In the genomic region with DNA sequence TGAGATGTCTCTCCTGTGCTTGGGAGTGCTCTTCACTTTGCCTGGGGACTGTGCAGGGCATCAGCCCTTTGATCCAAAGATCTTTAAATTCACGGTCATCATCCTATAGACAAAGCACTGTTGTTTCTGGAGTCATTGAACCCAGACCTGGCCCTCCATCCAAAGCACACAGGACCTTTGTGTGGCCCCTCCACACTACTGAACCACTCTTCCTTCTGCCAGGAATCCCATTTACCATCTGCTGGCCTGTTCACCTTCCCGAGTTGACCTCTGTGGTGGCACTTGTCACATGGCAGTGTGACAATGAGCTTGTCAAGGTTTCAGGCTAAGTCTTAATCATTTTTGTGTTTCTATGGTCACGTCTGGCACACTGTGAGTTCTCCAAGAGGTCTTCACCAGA, we compare ENCODE assay signal across 20 mouse cellular contexts.
DNase-seq lines count a peak whose midpoint lies in the region; ATAC-seq and TF ChIP-seq lines count a peak whose summit lies in the region.
"Had no signal": no experiment of that assay in that cellular context is flagged by ENCODE, and none has a peak within 500 bp of the region (broad histone marks: within the 10 kb centered on the region; RNA-seq: fewer than 3 reads in every experiment).

No protein-coding gene starts in this region.

- DNase-seq in hindbrain, embryonic 11.5 days (ENCODE audit: low spot score): no peak
- DNase-seq in midbrain, postnatal 0 days (ENCODE audit: low spot score): no peak
- DNase-seq in embryo, embryonic 9.5 days (ENCODE audit: extremely low spot score): peak; percentile 27
- no peak for DNase-seq in cerebellum, postnatal 36 days
- DNase-seq: adrenal gland, adult 8-10 months; adrenal gland, postnatal 36 days; cerebellum, adult 8-10 months; cerebellum, postnatal 25 days; gastrocnemius, postnatal 10 days; heart, adult 18-20 months; heart, postnatal 10 days; heart, postnatal 4 days had no signal

- no peaks in the 10 kb centered on the region for H3K36me3 ChIP-seq in hindbrain, embryonic 11.5 days (ENCODE audit: control insufficient read depth, insufficient read depth, low read length)
- no peaks in the 10 kb centered on the region for H3K36me3 ChIP-seq in hindbrain, embryonic 12.5 days
- no peaks in the 10 kb centered on the region for H3K36me3 ChIP-seq in midbrain, postnatal 0 days (ENCODE audit: insufficient read depth, low read length)
- H3K36me3 ChIP-seq in midbrain, embryonic 13.5 days: no peaks in the 10 kb centered on the region
- no peaks in the 10 kb centered on the region for H3K36me3 ChIP-seq in hindbrain, embryonic 16.5 days (ENCODE audit: control insufficient read depth, insufficient read depth, low read length)
- H3K36me3 ChIP-seq: embryonic facial prominence, embryonic 13.5 days; forebrain, embryonic 12.5 days; heart, embryonic 10.5 days had no signal

- H3K4me1 ChIP-seq in hindbrain, embryonic 11.5 days (replicated peaks; ENCODE audit: control insufficient read depth, insufficient read depth, low read length): peaks cover 18% of the 10 kb centered on the region
- H3K4me1 ChIP-seq in hindbrain, embryonic 12.5 days: peaks cover 56% of the 10 kb centered on the region
- peaks cover 12% of the 10 kb centered on the region; the same call in 1 of the 2 replicates for H3K4me1 ChIP-seq in midbrain, postnatal 0 days (ENCODE audit: insufficient read depth, low read length)
- peaks cover 69% of the 10 kb centered on the region for H3K4me1 ChIP-seq in midbrain, embryonic 13.5 days (replicated peaks)
- H3K4me1 ChIP-seq in hindbrain, embryonic 16.5 days (ENCODE audit: control insufficient read depth, insufficient read depth, low read depth, low read length): peaks cover 8% of the 10 kb centered on the region; the same call in 1 of the 2 replicates

- no peaks in the 10 kb centered on the region for H3K9me3 ChIP-seq in hindbrain, embryonic 11.5 days (ENCODE audit: control insufficient read depth, low read length)
- no peaks in the 10 kb centered on the region for H3K9me3 ChIP-seq in hindbrain, embryonic 12.5 days (replicated peaks)
- no peaks in the 10 kb centered on the region for H3K9me3 ChIP-seq in midbrain, postnatal 0 days (ENCODE audit: low read length)
- H3K9me3 ChIP-seq in midbrain, embryonic 13.5 days: no peaks in the 10 kb centered on the region
- H3K9me3 ChIP-seq in hindbrain, embryonic 16.5 days (ENCODE audit: control insufficient read depth, low read length): no peaks in the 10 kb centered on the region
- H3K9me3 ChIP-seq: embryonic facial prominence, embryonic 13.5 days; forebrain, embryonic 12.5 days; heart, embryonic 10.5 days had no signal

- H3K4me3 ChIP-seq in hindbrain, embryonic 11.5 days (ENCODE audit: low read depth, low read length): no peak overlapping the region
- H3K4me3 ChIP-seq in hindbrain, embryonic 12.5 days: no peak overlapping the region
- no peak overlapping the region for H3K4me3 ChIP-seq in midbrain, postnatal 0 days (ENCODE audit: low read depth, low read length)
- H3K4me3 ChIP-seq in midbrain, embryonic 13.5 days (replicated peaks): no peak overlapping the region
- H3K4me3 ChIP-seq in hindbrain, embryonic 16.5 days (ENCODE audit: low read length): no peak overlapping the region
- H3K4me3 ChIP-seq: embryonic facial prominence, embryonic 13.5 days; forebrain, embryonic 12.5 days; heart, embryonic 10.5 days had no signal

- peak overlapping the region; percentile 19 for H3K27ac ChIP-seq in hindbrain, embryonic 11.5 days (ENCODE audit: low read depth, low read length)
- H3K27ac ChIP-seq in hindbrain, embryonic 12.5 days: no peak overlapping the region
- no peak overlapping the region for H3K27ac ChIP-seq in midbrain, postnatal 0 days (ENCODE audit: low read depth, low read length)
- no peak overlapping the region for H3K27ac ChIP-seq in midbrain, embryonic 13.5 days
- no peak overlapping the region for H3K27ac ChIP-seq in hindbrain, embryonic 16.5 days (ENCODE audit: low read depth, low read length)
- H3K27ac ChIP-seq: embryonic facial prominence, embryonic 13.5 days; forebrain, embryonic 12.5 days; heart, embryonic 10.5 days had no signal

- 18% methylated on average over 3 of the region's 3 CpGs for WGBS in hindbrain, embryonic 11.5 days
- WGBS in hindbrain, embryonic 12.5 days: 26% methylated on average over 3 of the region's 3 CpGs
- 38% methylated on average over 3 of the region's 3 CpGs for WGBS in midbrain, postnatal 0 days
- WGBS in midbrain, embryonic 13.5 days: 28% methylated on average over 3 of the region's 3 CpGs
- 27% methylated on average over 3 of the region's 3 CpGs for WGBS in hindbrain, embryonic 16.5 days

- H3K9ac ChIP-seq in hindbrain, embryonic 11.5 days (ENCODE audit: low read depth, low read length): no peak overlapping the region
- H3K9ac ChIP-seq in hindbrain, embryonic 12.5 days: no peak overlapping the region
- H3K9ac ChIP-seq in midbrain, postnatal 0 days (replicated peaks; ENCODE audit: low read length, poor library complexity, severe bottlenecking): no peak overlapping the region
- H3K9ac ChIP-seq in midbrain, embryonic 13.5 days (replicated peaks): no peak overlapping the region
- no peak overlapping the region for H3K9ac ChIP-seq in hindbrain, embryonic 16.5 days (ENCODE audit: low read depth, low read length)
- H3K9ac ChIP-seq: embryonic facial prominence, embryonic 13.5 days; forebrain, embryonic 12.5 days had no signal

- H3K4me2 ChIP-seq in hindbrain, embryonic 11.5 days (replicated peaks; ENCODE audit: low read depth, low read length): no peak overlapping the region
- H3K4me2 ChIP-seq in hindbrain, embryonic 12.5 days (replicated peaks): no peak overlapping the region
- no peak overlapping the region for H3K4me2 ChIP-seq in midbrain, postnatal 0 days (ENCODE audit: low read depth, low read length, poor library complexity, severe bottlenecking)
- H3K4me2 ChIP-seq in midbrain, embryonic 13.5 days (replicated peaks): no peak overlapping the region
- no peak overlapping the region for H3K4me2 ChIP-seq in hindbrain, embryonic 16.5 days (ENCODE audit: low read length)
- H3K4me2 ChIP-seq: embryonic facial prominence, embryonic 13.5 days; forebrain, embryonic 12.5 days had no signal

- ATAC-seq in hindbrain, embryonic 11.5 days (ENCODE audit: low FRiP score): peak; percentile 57
- no peak for ATAC-seq in hindbrain, embryonic 12.5 days (ENCODE audit: low FRiP score)
- ATAC-seq in midbrain, postnatal 0 days (ENCODE audit: low FRiP score): 0 out of 2 replicates have a peak, but pooled peaks have one; percentile 5
- no peak for ATAC-seq in midbrain, embryonic 13.5 days
- ATAC-seq in hindbrain, embryonic 16.5 days: peak; percentile 43; the same call in 1 of the 2 replicates
- ATAC-seq: forebrain, embryonic 16.5 days; intestine, embryonic 16.5 days had no signal

- no peaks in the 10 kb centered on the region for H3K27me3 ChIP-seq in hindbrain, embryonic 11.5 days (ENCODE audit: control insufficient read depth, insufficient read depth, low read length)
- no peaks in the 10 kb centered on the region for H3K27me3 ChIP-seq in hindbrain, embryonic 12.5 days
- no peaks in the 10 kb centered on the region for H3K27me3 ChIP-seq in midbrain, postnatal 0 days (ENCODE audit: insufficient read depth, low read length)
- H3K27me3 ChIP-seq in midbrain, embryonic 13.5 days: no peaks in the 10 kb centered on the region
- no peaks in the 10 kb centered on the region for H3K27me3 ChIP-seq in hindbrain, embryonic 16.5 days (replicated peaks; ENCODE audit: control insufficient read depth, insufficient read depth, low read length)

- no peak for TF ChIP-seq CTCF in midbrain, postnatal 0 days (IDR thresholded peaks at IDR 0.05)

Comparison
In these comparisons a context has a peak if more than half of its experiments do, and no peak if none do; other contexts are left out.
1. ATAC-seq: peak in hindbrain, embryonic 11.5 days (single experiment), midbrain, postnatal 0 days (single experiment) and hindbrain, embryonic 16.5 days (single experiment); none in hindbrain, embryonic 12.5 days (single experiment) and midbrain, embryonic 13.5 days (single experiment).